Mouse (Mus musculus): ENCODE results near the gene Tmem94. TPM values are rescaled to one million over a fixed set of nuclear protein-coding genes. Genes with fewer than 3 reads are reported as not detected.

The Tmem94 gene
- 17.3 and 20.8 TPM in 2 replicates for polyA plus RNA-seq (2014; fragmentation: Nextera tagmentation; extraction: Ambion mirVana)

DNA sequence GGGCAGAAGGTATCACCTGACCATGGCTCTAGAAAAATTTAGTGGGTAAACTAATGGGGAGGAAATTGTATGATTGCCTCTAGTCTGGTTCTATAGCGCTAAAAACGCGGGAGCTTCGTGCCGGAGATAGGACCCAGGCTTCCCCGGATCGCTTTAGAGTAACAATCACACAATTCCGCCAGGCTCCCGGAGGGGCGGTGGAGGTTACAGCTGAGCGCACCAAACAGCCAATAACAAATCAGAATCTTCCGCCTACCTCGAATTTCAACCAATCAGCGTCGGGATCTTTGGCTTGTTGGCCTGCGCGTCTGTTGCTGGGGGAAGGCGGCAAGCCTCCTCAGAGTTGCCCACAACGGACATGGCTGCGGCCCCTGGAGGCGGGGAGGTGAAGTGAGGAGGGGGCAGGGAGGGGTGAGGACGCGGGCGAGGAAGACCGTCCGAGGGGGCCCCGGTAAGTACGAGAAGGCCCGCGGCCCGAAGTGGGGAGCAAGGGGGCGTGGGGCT, at the start of gene Tmem94:
Gene Tmem94, plus strand, starts transcription at position 331 of the 504 bp plus-strand sequence.
- under 1% methylated on average over 30 of the region's 32 CpGs for WGBS

GRCm38 (mm10) chr11:115716410-115717338, 48.6 kb upstream of the Tmem94 start:
- DNase-seq (ENCODE audit: low spot score) = no peak
- H3K27me3 ChIP-seq (ENCODE audit: control insufficient read depth, insufficient read depth, low read length) = no peaks in the 10 kb centered on the region
- H3K27ac ChIP-seq = no peak overlapping the region
- H3K9ac ChIP-seq = no peak overlapping the region
- 76% methylated on average over 15 of the region's 15 CpGs for WGBS
- no peaks in the 10 kb centered on the region for H3K9me3 ChIP-seq (ENCODE audit: control insufficient read depth, low read length)
- H3K4me1 ChIP-seq (replicated peaks; ENCODE audit: control insufficient read depth, insufficient read depth, low read length) = no peaks in the 10 kb centered on the region
- H3K4me3 ChIP-seq (replicated peaks; ENCODE audit: low read length) = no peak overlapping the region
- no peak for ATAC-seq (ENCODE audit: low FRiP score)
- no peaks in the 10 kb centered on the region for H3K36me3 ChIP-seq (replicated peaks; ENCODE audit: control insufficient read depth, insufficient read depth)
- H3K4me2 ChIP-seq (replicated peaks) = no peak overlapping the region

More for the DNA sequence above, at the start of gene Tmem94:
- Histone ChIP-seq H3K4me3 (replicated peaks; ENCODE audit: low read length) (peak within 1 kb of the TSS; percentile 64), H3K9me3 (ENCODE audit: control insufficient read depth, low read length) (no peaks in the 10 kb centered on the region), H3K4me2 (replicated peaks) (peak within 1 kb of the TSS; percentile 85), H3K4me1 (replicated peaks; ENCODE audit: control insufficient read depth, insufficient read depth, low read length) (peaks cover 27% of the 10 kb centered on the region), H3K36me3 (replicated peaks; ENCODE audit: control insufficient read depth, insufficient read depth) (no peaks in the 10 kb centered on the region), H3K27me3 (ENCODE audit: control insufficient read depth, insufficient read depth, low read length) (no peaks in the 10 kb centered on the region), H3K27ac (peak within 1 kb of the TSS; percentile 92), H3K9ac (peak within 1 kb of the TSS; percentile 92)
- ATAC-seq (ENCODE audit: low FRiP score) = peak; percentile 98
- peak; percentile 100 for DNase-seq (ENCODE audit: low spot score)

GRCm38 (mm10) chr11:115717660-115718390, 47.4 kb upstream of the Tmem94 start:
- Histone ChIP-seq H3K4me1 (replicated peaks; ENCODE audit: control insufficient read depth, insufficient read depth, low read length) (no peaks in the 10 kb centered on the region), H3K9ac (no peak overlapping the region), H3K4me3 (replicated peaks; ENCODE audit: low read length) (no peak overlapping the region), H3K4me2 (replicated peaks) (no peak overlapping the region), H3K9me3 (ENCODE audit: control insufficient read depth, low read length) (no peaks in the 10 kb centered on the region), H3K36me3 (replicated peaks; ENCODE audit: control insufficient read depth, insufficient read depth) (no peaks in the 10 kb centered on the region), H3K27me3 (ENCODE audit: control insufficient read depth, insufficient read depth, low read length) (no peaks in the 10 kb centered on the region), H3K27ac (no peak overlapping the region)
- 62% methylated on average over 8 of the region's 8 CpGs for WGBS
- DNase-seq (ENCODE audit: low spot score) = no peak
- no peak for ATAC-seq (ENCODE audit: low FRiP score)

DNA sequence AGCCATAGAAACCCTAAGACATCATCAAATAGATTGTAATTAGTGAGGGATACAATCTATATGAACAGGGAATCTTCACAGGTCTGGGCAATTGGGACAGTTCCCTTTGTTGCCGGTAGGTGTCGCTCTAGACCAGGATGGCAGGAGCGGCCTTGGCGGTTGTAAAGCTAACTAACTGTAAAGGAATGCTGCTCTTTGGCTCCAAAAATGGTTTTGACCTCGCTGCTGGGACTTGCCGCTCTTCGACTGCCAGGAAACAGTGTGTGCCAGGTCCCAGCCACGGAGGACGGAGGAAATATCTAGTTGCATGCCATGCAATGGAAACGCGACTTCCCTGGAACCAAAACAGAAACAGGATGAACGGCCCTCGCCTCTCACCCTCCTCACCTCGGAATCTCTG, 42.6 kb upstream of the Tmem94 start:
- H3K27ac ChIP-seq = no peak overlapping the region
- no peak overlapping the region for H3K4me2 ChIP-seq (replicated peaks)
- H3K4me1 ChIP-seq (replicated peaks; ENCODE audit: control insufficient read depth, insufficient read depth, low read length) = no peaks in the 10 kb centered on the region
- no peaks in the 10 kb centered on the region for H3K9me3 ChIP-seq (ENCODE audit: control insufficient read depth, low read length)
- WGBS = 16% methylated on average over 14 of the region's 14 CpGs
- H3K4me3 ChIP-seq (replicated peaks; ENCODE audit: low read length) = no peak overlapping the region
- ATAC-seq (ENCODE audit: low FRiP score) (no peak), DNase-seq (ENCODE audit: low spot score) (peak; percentile 85)
- no peaks in the 10 kb centered on the region for H3K27me3 ChIP-seq (ENCODE audit: control insufficient read depth, insufficient read depth, low read length)
- H3K36me3 ChIP-seq (replicated peaks; ENCODE audit: control insufficient read depth, insufficient read depth) = no peaks in the 10 kb centered on the region
- H3K9ac ChIP-seq = no peak overlapping the region

GRCm38 (mm10) chr11:115723231-115723630, 42.0 kb upstream of the Tmem94 start:
- no peaks in the 10 kb centered on the region for H3K27me3 ChIP-seq (ENCODE audit: control insufficient read depth, insufficient read depth, low read length)
- H3K4me3 ChIP-seq (replicated peaks; ENCODE audit: low read length) = no peak overlapping the region
- no peaks in the 10 kb centered on the region for H3K9me3 ChIP-seq (ENCODE audit: control insufficient read depth, low read length)
- H3K4me1 ChIP-seq (replicated peaks; ENCODE audit: control insufficient read depth, insufficient read depth, low read length) = no peaks in the 10 kb centered on the region
- DNase-seq (ENCODE audit: low spot score) (no peak), ATAC-seq (ENCODE audit: low FRiP score) (no peak)
- H3K9ac ChIP-seq = no peak overlapping the region
- no peak overlapping the region for H3K27ac ChIP-seq
- WGBS = 68% methylated on average over 2 of the region's 2 CpGs
- H3K36me3 ChIP-seq (replicated peaks; ENCODE audit: control insufficient read depth, insufficient read depth) = no peaks in the 10 kb centered on the region
- H3K4me2 ChIP-seq (replicated peaks) = no peak overlapping the region

DNA sequence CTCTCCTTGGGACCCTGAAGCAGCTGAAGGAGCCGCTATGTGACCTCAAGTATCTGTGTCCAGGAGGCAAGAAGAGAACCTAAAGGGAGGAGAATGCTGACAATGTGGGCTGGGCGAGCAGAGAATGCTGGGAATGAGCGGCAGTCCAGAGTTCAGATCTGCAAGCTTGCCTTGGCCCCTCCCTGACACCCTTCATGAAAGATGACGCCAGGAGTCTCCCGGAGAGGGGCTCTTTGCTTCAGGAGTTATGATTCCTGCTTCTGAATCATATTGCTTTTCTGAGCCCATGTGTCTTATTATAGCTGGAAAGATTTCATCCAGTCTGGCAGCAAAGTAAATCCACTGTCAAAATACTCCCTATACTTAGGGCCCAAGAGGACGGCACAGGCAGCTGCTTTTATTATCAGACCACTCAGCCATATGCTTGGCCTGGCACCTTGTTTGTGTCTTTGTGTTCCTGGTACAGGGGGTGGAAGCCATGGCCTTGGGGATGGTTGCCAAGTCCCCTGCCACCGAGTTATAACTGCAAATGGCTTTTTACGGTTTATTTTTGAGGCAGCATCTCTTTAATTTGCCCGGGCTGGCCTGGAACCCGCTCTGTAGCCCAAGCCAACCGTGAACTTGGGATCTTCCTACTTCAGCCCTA, 31.1 kb upstream of the Tmem94 start:
- 50% methylated on average over 11 of the region's 11 CpGs for WGBS
- no peak for DNase-seq (ENCODE audit: low spot score)

GRCm38 (mm10) chr11:115737608-115738208, 27.5 kb upstream of the Tmem94 start:
- ATAC-seq (ENCODE audit: low FRiP score) = no peak
- no peaks in the 10 kb centered on the region for H3K27me3 ChIP-seq (ENCODE audit: control insufficient read depth, insufficient read depth, low read length)
- H3K36me3 ChIP-seq (replicated peaks; ENCODE audit: control insufficient read depth, insufficient read depth) = no peaks in the 10 kb centered on the region
- no peak overlapping the region for H3K4me3 ChIP-seq (replicated peaks; ENCODE audit: low read length)
- WGBS = 15% methylated on average over 10 of the region's 10 CpGs
- no peak for DNase-seq (ENCODE audit: low spot score)
- H3K9ac ChIP-seq = no peak overlapping the region
- H3K9me3 ChIP-seq (ENCODE audit: control insufficient read depth, low read length) = no peaks in the 10 kb centered on the region
- 0 out of 2 replicates have a peak, but pooled peaks cover 5% of the 10 kb centered on the region for H3K4me1 ChIP-seq (replicated peaks; ENCODE audit: control insufficient read depth, insufficient read depth, low read length)
- H3K4me2 ChIP-seq (replicated peaks) = no peak overlapping the region
- no peak overlapping the region for H3K27ac ChIP-seq

More for the DNA sequence above, 31.1 kb upstream of the Tmem94 start:
- H3K9ac ChIP-seq = no peak overlapping the region
- no peak overlapping the region for H3K4me2 ChIP-seq (replicated peaks)
- no peak overlapping the region for H3K4me3 ChIP-seq (replicated peaks; ENCODE audit: low read length)
- H3K4me1 ChIP-seq (replicated peaks; ENCODE audit: control insufficient read depth, insufficient read depth, low read length) = 0 out of 2 replicates have a peak, but pooled peaks cover 5% of the 10 kb centered on the region
- no peak overlapping the region for H3K27ac ChIP-seq
- H3K36me3 ChIP-seq (replicated peaks; ENCODE audit: control insufficient read depth, insufficient read depth) = no peaks in the 10 kb centered on the region
- no peaks in the 10 kb centered on the region for H3K27me3 ChIP-seq (ENCODE audit: control insufficient read depth, insufficient read depth, low read length)
- ATAC-seq (ENCODE audit: low FRiP score) = no peak
- H3K9me3 ChIP-seq (ENCODE audit: control insufficient read depth, low read length) = no peaks in the 10 kb centered on the region

GRCm38 (mm10) chr11:115738275-115738885, 26.9 kb upstream of the Tmem94 start:
- H3K9me3 ChIP-seq (ENCODE audit: control insufficient read depth, low read length) = no peaks in the 10 kb centered on the region
- DNase-seq (ENCODE audit: low spot score) (no peak), ATAC-seq (ENCODE audit: low FRiP score) (no peak)
- 49% methylated on average over 13 of the region's 13 CpGs for WGBS
- no peaks in the 10 kb centered on the region for H3K36me3 ChIP-seq (replicated peaks; ENCODE audit: control insufficient read depth, insufficient read depth)
- H3K27ac ChIP-seq = no peak overlapping the region
- no peak overlapping the region for H3K4me2 ChIP-seq (replicated peaks)
- H3K4me1 ChIP-seq (replicated peaks; ENCODE audit: control insufficient read depth, insufficient read depth, low read length) = 0 out of 2 replicates have a peak, but pooled peaks cover 5% of the 10 kb centered on the region
- no peak overlapping the region for H3K4me3 ChIP-seq (replicated peaks; ENCODE audit: low read length)
- no peaks in the 10 kb centered on the region for H3K27me3 ChIP-seq (ENCODE audit: control insufficient read depth, insufficient read depth, low read length)
- no peak overlapping the region for H3K9ac ChIP-seq

All from hindbrain, embryonic 14.5 days (tissue).